In the genomic region with DNA sequence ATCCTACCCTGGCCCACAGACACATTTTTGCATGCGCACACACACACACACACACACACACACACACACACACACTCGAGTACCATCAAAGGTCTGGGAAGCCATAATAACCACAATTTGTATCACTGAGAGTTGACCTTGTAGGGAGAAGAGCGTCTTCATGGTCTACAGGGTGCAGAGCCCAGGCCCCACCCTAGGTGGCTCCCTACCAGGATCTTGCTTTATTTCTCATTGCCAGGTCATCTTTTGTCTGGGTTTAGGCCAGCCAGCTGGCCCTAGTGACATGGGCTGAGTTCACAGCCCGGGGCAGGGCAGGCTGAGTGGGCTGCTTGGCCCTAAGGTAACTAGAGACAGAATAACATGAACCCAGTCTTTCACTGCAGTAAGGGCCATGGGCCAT, we compare ENCODE assay signal across 21 mouse cellular contexts. TPM values are rescaled to one million over a fixed set of nuclear protein-coding genes. Genes with fewer than 3 reads are reported as not detected.
A peak's percentile ranks its signal among the peaks of the same experiment; 100 is the strongest.
DNase-seq lines count a peak whose midpoint lies in the region; ATAC-seq and TF ChIP-seq lines count a peak whose summit lies in the region.
"Had no signal": no experiment of that assay in that cellular context is flagged by ENCODE, and none has a peak within 500 bp of the region (broad histone marks: within the 10 kb centered on the region; RNA-seq: fewer than 3 reads in every experiment).

No protein-coding gene starts in this region.

- TF ChIP-seq CTCF in hindbrain, postnatal 0 days (IDR thresholded peaks at IDR 0.05; ENCODE audit: low read depth) = peak; percentile 31
- TF ChIP-seq CTCF in midbrain, postnatal 0 days (IDR thresholded peaks at IDR 0.05) = peak; percentile 39
- peak; percentile 36 for TF ChIP-seq CTCF in stomach, postnatal 0 days (IDR thresholded peaks at IDR 0.05; ENCODE audit: low read depth)

- no peaks in the 10 kb centered on the region; the same call in 1 of the 2 replicates for H3K4me1 ChIP-seq in hindbrain, postnatal 0 days (ENCODE audit: insufficient read depth, low read length)
- peaks cover 1% of the 10 kb centered on the region for H3K4me1 ChIP-seq in hindbrain, embryonic 10.5 days (replicated peaks)
- no peaks in the 10 kb centered on the region for H3K4me1 ChIP-seq in midbrain, postnatal 0 days (ENCODE audit: insufficient read depth, low read length)
- H3K4me1 ChIP-seq in midbrain, embryonic 11.5 days (ENCODE audit: control insufficient read depth, insufficient read depth, low read length) = no peaks in the 10 kb centered on the region
- no peaks in the 10 kb centered on the region for H3K4me1 ChIP-seq in stomach, postnatal 0 days (replicated peaks; ENCODE audit: control insufficient read depth, insufficient read depth)

- no peak overlapping the region for H3K4me3 ChIP-seq in hindbrain, postnatal 0 days (ENCODE audit: low read length)
- no peak overlapping the region for H3K4me3 ChIP-seq in hindbrain, embryonic 10.5 days
- H3K4me3 ChIP-seq in midbrain, postnatal 0 days (ENCODE audit: low read depth, low read length) = no peak overlapping the region
- no peak overlapping the region for H3K4me3 ChIP-seq in midbrain, embryonic 11.5 days (ENCODE audit: low read depth, low read length)
- no peak overlapping the region for H3K4me3 ChIP-seq in stomach, postnatal 0 days (ENCODE audit: low read depth, low read length)
- H3K4me3 ChIP-seq: erythroblast, embryonic 14.5 days; lung, embryonic 15.5 days; megakaryocyte, embryonic 14.5 days; myocyte had no signal

- no peak overlapping the region for H3K4me2 ChIP-seq in hindbrain, postnatal 0 days (ENCODE audit: low read depth, low read length)
- H3K4me2 ChIP-seq in midbrain, postnatal 0 days (ENCODE audit: low read depth, low read length, poor library complexity, severe bottlenecking) = no peak overlapping the region
- H3K4me2 ChIP-seq in midbrain, embryonic 11.5 days = no peak overlapping the region
- H3K4me2 ChIP-seq in stomach, postnatal 0 days (replicated peaks; ENCODE audit: low read depth) = no peak overlapping the region
- H3K4me2 ChIP-seq: lung, embryonic 15.5 days had no signal

- no peak for ATAC-seq in hindbrain, postnatal 0 days
- ATAC-seq in midbrain, postnatal 0 days (ENCODE audit: low FRiP score) = no peak
- ATAC-seq in midbrain, embryonic 11.5 days (ENCODE audit: low FRiP score) = no peak
- ATAC-seq in stomach, postnatal 0 days (ENCODE audit: low FRiP score, low TSS enrichment) = no peak

- 84% methylated on average over 4 of the region's 4 CpGs for WGBS in hindbrain, postnatal 0 days
- 80% methylated on average over 4 of the region's 4 CpGs for WGBS in hindbrain, embryonic 10.5 days
- 88% methylated on average over 4 of the region's 4 CpGs for WGBS in midbrain, postnatal 0 days
- 83% methylated on average over 4 of the region's 4 CpGs for WGBS in midbrain, embryonic 11.5 days
- WGBS in stomach, postnatal 0 days = 89% methylated on average over 4 of the region's 4 CpGs

- peaks cover 12% of the 10 kb centered on the region; the same call in 1 of the 2 replicates for H3K36me3 ChIP-seq in hindbrain, postnatal 0 days (ENCODE audit: insufficient read depth, low read length)
- peaks cover 96% of the 10 kb centered on the region for H3K36me3 ChIP-seq in hindbrain, embryonic 10.5 days
- H3K36me3 ChIP-seq in midbrain, postnatal 0 days (ENCODE audit: insufficient read depth, low read length) = peaks cover 40% of the 10 kb centered on the region
- peaks cover 30% of the 10 kb centered on the region for H3K36me3 ChIP-seq in midbrain, embryonic 11.5 days (ENCODE audit: control insufficient read depth, insufficient read depth, low read length)
- H3K36me3 ChIP-seq in stomach, postnatal 0 days (ENCODE audit: control insufficient read depth, insufficient read depth, low read length) = peaks cover 8% of the 10 kb centered on the region; the same call in 1 of the 2 replicates

- H3K27ac ChIP-seq in hindbrain, postnatal 0 days = no peak overlapping the region
- no peak overlapping the region for H3K27ac ChIP-seq in hindbrain, embryonic 10.5 days
- H3K27ac ChIP-seq in midbrain, postnatal 0 days (ENCODE audit: low read depth, low read length) = no peak overlapping the region
- H3K27ac ChIP-seq in midbrain, embryonic 11.5 days (ENCODE audit: low read depth, low read length) = no peak overlapping the region
- no peak overlapping the region for H3K27ac ChIP-seq in stomach, postnatal 0 days (replicated peaks)
- H3K27ac ChIP-seq: lung, embryonic 15.5 days had no signal

- no peaks in the 10 kb centered on the region for H3K27me3 ChIP-seq in hindbrain, postnatal 0 days (ENCODE audit: insufficient read depth, low read length)
- H3K27me3 ChIP-seq in hindbrain, embryonic 10.5 days (ENCODE audit: insufficient read depth, poor library complexity, severe bottlenecking) = no peaks in the 10 kb centered on the region
- no peaks in the 10 kb centered on the region for H3K27me3 ChIP-seq in midbrain, postnatal 0 days (ENCODE audit: insufficient read depth, low read length)
- no peaks in the 10 kb centered on the region for H3K27me3 ChIP-seq in midbrain, embryonic 11.5 days (ENCODE audit: control insufficient read depth, insufficient read depth, low read length)
- no peaks in the 10 kb centered on the region for H3K27me3 ChIP-seq in stomach, postnatal 0 days (ENCODE audit: control insufficient read depth, insufficient read depth, low read length)
- H3K27me3 ChIP-seq: lung, embryonic 15.5 days had no signal

- no peaks in the 10 kb centered on the region for H3K9me3 ChIP-seq in hindbrain, postnatal 0 days (ENCODE audit: low read length)
- H3K9me3 ChIP-seq in hindbrain, embryonic 10.5 days = no peaks in the 10 kb centered on the region
- no peaks in the 10 kb centered on the region for H3K9me3 ChIP-seq in midbrain, postnatal 0 days (ENCODE audit: low read length)
- no peaks in the 10 kb centered on the region for H3K9me3 ChIP-seq in midbrain, embryonic 11.5 days (ENCODE audit: control insufficient read depth, low read length)
- H3K9me3 ChIP-seq in stomach, postnatal 0 days (ENCODE audit: control insufficient read depth, low read length) = no peaks in the 10 kb centered on the region
- H3K9me3 ChIP-seq: lung, embryonic 15.5 days; megakaryocyte, embryonic 14.5 days had no signal

- no peak for TF ChIP-seq EP300 in stomach, postnatal 0 days (optimal IDR thresholded peaks at IDR 0.05)

- DNase-seq in hindbrain, postnatal 0 days (ENCODE audit: low spot score) = no peak
- DNase-seq in hindbrain, embryonic 10.5 days (ENCODE audit: low spot score) = no peak
- DNase-seq in midbrain, postnatal 0 days (ENCODE audit: low spot score) = no peak
- no peak for DNase-seq in midbrain, embryonic 11.5 days (ENCODE audit: low spot score, missing footprints)
- DNase-seq in MN1 (ENCODE audit: low spot score) = peak; percentile 27
- DNase-seq in stomach, postnatal 0 days (ENCODE audit: low spot score) = no peak
- DNase-seq in layer of hippocampus, adult 18-20 months (ENCODE audit: low spot score in 2 of 2) = no peak
- DNase-seq: cerebellum, adult 9-10 months; heart, postnatal 14 days; right cerebral cortex, postnatal 25 days had no signal

- H3K9ac ChIP-seq in hindbrain, postnatal 0 days (replicated peaks; ENCODE audit: low read length) = no peak overlapping the region
- no peak overlapping the region for H3K9ac ChIP-seq in midbrain, postnatal 0 days (replicated peaks; ENCODE audit: low read length, poor library complexity, severe bottlenecking)
- no peak overlapping the region for H3K9ac ChIP-seq in midbrain, embryonic 11.5 days (ENCODE audit: low read length)
- no peak overlapping the region for H3K9ac ChIP-seq in stomach, postnatal 0 days (ENCODE audit: low read length)
- H3K9ac ChIP-seq: lung, embryonic 15.5 days had no signal

RNA-seq across cellular contexts. Expression of gene Gm17606, which starts 6.6 kb away (rescaled TPM):
- not detected in 2 replicates for total RNA-seq in hindbrain, postnatal 0 days (2014; rRNA removed)
- not detected in 2 replicates for polyA plus RNA-seq in hindbrain, postnatal 0 days (2015; fragmentation: Nextera tagmentation; extraction: Ambion mirVana)
- not detected in 2 replicates for polyA plus RNA-seq in hindbrain, embryonic 10.5 days (2016; fragmentation: Nextera tagmentation; extraction: Ambion mirVana)
- total RNA-seq in midbrain, postnatal 0 days (2014; rRNA removed) = not detected in 2 replicates
- polyA plus RNA-seq in midbrain, postnatal 0 days (2015; fragmentation: Nextera tagmentation; extraction: Ambion mirVana) = not detected in 2 replicates
- polyA plus RNA-seq in midbrain, embryonic 11.5 days (2014; fragmentation: Nextera tagmentation; extraction: Ambion mirVana) = not detected in 2 replicates
- polyA plus RNA-seq in stomach, postnatal 0 days (2015; fragmentation: Nextera tagmentation; extraction: Ambion mirVana) = not detected in 2 replicates
- total RNA-seq in layer of hippocampus, adult 18-20 months (2021) = not detected
- total RNA-seq: ES-E14; granulocyte monocyte progenitor cell, adult 5-6 weeks; heart, postnatal 14 days; layer of hippocampus, postnatal 25 days had no signal
- polyA plus RNA-seq: erythroblast, embryonic 14.5 days; frontal cortex, adult 2 months; kidney, embryonic 16.5 days; limb, embryonic 11.5 days; lung, embryonic 15.5 days; myocyte; thymus, postnatal 0 days had no signal

RNA-seq across cellular contexts. Expression of gene Cdh24, which starts 7.0 kb away (rescaled TPM):
- 42.7 and 49.2 TPM in 2 replicates for total RNA-seq in hindbrain, postnatal 0 days (2014; rRNA removed)
- 7.2 and 7.6 TPM in 2 replicates for polyA plus RNA-seq in hindbrain, postnatal 0 days (2015; fragmentation: Nextera tagmentation; extraction: Ambion mirVana)
- polyA plus RNA-seq in hindbrain, embryonic 10.5 days (2016; fragmentation: Nextera tagmentation; extraction: Ambion mirVana) = 4.5 and 7.1 TPM in 2 replicates
- total RNA-seq in midbrain, postnatal 0 days (2014; rRNA removed) = 45.3 and 49.7 TPM in 2 replicates
- polyA plus RNA-seq in midbrain, postnatal 0 days (2015; fragmentation: Nextera tagmentation; extraction: Ambion mirVana) = 8.5 and 9.0 TPM in 2 replicates
- 5.8 and 6.9 TPM in 2 replicates for polyA plus RNA-seq in midbrain, embryonic 11.5 days (2014; fragmentation: Nextera tagmentation; extraction: Ambion mirVana)
- 0.63 and 0.68 TPM in 2 replicates for polyA plus RNA-seq in stomach, postnatal 0 days (2015; fragmentation: Nextera tagmentation; extraction: Ambion mirVana)
- total RNA-seq in layer of hippocampus, adult 18-20 months (2021) = 10 to 100 TPM; 20.4 to 22.3 TPM

RNA-seq across cellular contexts. Expression of gene Psmb11, which starts 12.9 kb away (rescaled TPM):
- 0.05 TPM in 1 of 2 replicates, not detected in the other for total RNA-seq in hindbrain, postnatal 0 days (2014; rRNA removed)
- polyA plus RNA-seq in hindbrain, postnatal 0 days (2015; fragmentation: Nextera tagmentation; extraction: Ambion mirVana) = 0.16 and 0.21 TPM in 2 replicates
- polyA plus RNA-seq in hindbrain, embryonic 10.5 days (2016; fragmentation: Nextera tagmentation; extraction: Ambion mirVana) = 0.04 and 0.16 TPM in 2 replicates
- not detected in 2 replicates for total RNA-seq in midbrain, postnatal 0 days (2014; rRNA removed)
- 0.27 TPM in 1 of 2 replicates, not detected in the other for polyA plus RNA-seq in midbrain, postnatal 0 days (2015; fragmentation: Nextera tagmentation; extraction: Ambion mirVana)
- 0.04 TPM in 1 of 2 replicates, not detected in the other for polyA plus RNA-seq in midbrain, embryonic 11.5 days (2014; fragmentation: Nextera tagmentation; extraction: Ambion mirVana)
- 0.02 TPM in 1 of 2 replicates, not detected in the other for polyA plus RNA-seq in stomach, postnatal 0 days (2015; fragmentation: Nextera tagmentation; extraction: Ambion mirVana)
- total RNA-seq in layer of hippocampus, adult 18-20 months (2021) = under 1 TPM; 0.25 to 0.54 TPM
- total RNA-seq: ES-E14 had no signal
- polyA plus RNA-seq: erythroblast, embryonic 14.5 days; myocyte had no signal

RNA-seq across cellular contexts. Expression of gene Psmb5, which starts 16.4 kb away (rescaled TPM):
- 181 and 204 TPM in 2 replicates for total RNA-seq in hindbrain, postnatal 0 days (2014; rRNA removed)
- 411 and 417 TPM in 2 replicates for polyA plus RNA-seq in hindbrain, postnatal 0 days (2015; fragmentation: Nextera tagmentation; extraction: Ambion mirVana)
- polyA plus RNA-seq in hindbrain, embryonic 10.5 days (2016; fragmentation: Nextera tagmentation; extraction: Ambion mirVana) = 500 and 517 TPM in 2 replicates
- 157 and 197 TPM in 2 replicates for total RNA-seq in midbrain, postnatal 0 days (2014; rRNA removed)
- 404 and 427 TPM in 2 replicates for polyA plus RNA-seq in midbrain, postnatal 0 days (2015; fragmentation: Nextera tagmentation; extraction: Ambion mirVana)
- polyA plus RNA-seq in midbrain, embryonic 11.5 days (2014; fragmentation: Nextera tagmentation; extraction: Ambion mirVana) = 396 and 453 TPM in 2 replicates
- polyA plus RNA-seq in stomach, postnatal 0 days (2015; fragmentation: Nextera tagmentation; extraction: Ambion mirVana) = 279 and 291 TPM in 2 replicates
- total RNA-seq in layer of hippocampus, adult 18-20 months (2021) = 100 to 1,000 TPM; 209 to 210 TPM

RNA-seq across cellular contexts. Expression of gene 4931414P19Rik, which starts 28.4 kb away (rescaled TPM):
- 4.8 and 6.8 TPM in 2 replicates for total RNA-seq in hindbrain, postnatal 0 days (2014; rRNA removed)
- 2.5 and 3.9 TPM in 2 replicates for polyA plus RNA-seq in hindbrain, postnatal 0 days (2015; fragmentation: Nextera tagmentation; extraction: Ambion mirVana)
- polyA plus RNA-seq in hindbrain, embryonic 10.5 days (2016; fragmentation: Nextera tagmentation; extraction: Ambion mirVana) = 8.3 and 9.5 TPM in 2 replicates
- total RNA-seq in midbrain, postnatal 0 days (2014; rRNA removed) = 4.6 and 8.7 TPM in 2 replicates
- 2.2 and 2.8 TPM in 2 replicates for polyA plus RNA-seq in midbrain, postnatal 0 days (2015; fragmentation: Nextera tagmentation; extraction: Ambion mirVana)
- 5.9 and 8.5 TPM in 2 replicates for polyA plus RNA-seq in midbrain, embryonic 11.5 days (2014; fragmentation: Nextera tagmentation; extraction: Ambion mirVana)
- 2.4 and 3.0 TPM in 2 replicates for polyA plus RNA-seq in stomach, postnatal 0 days (2015; fragmentation: Nextera tagmentation; extraction: Ambion mirVana)
- 1 to 10 TPM; 5.6 TPM for total RNA-seq in layer of hippocampus, adult 18-20 months (2021)
